Mouse (Mus musculus): ENCODE measurements around the gene Slc35f4.

DNA sequence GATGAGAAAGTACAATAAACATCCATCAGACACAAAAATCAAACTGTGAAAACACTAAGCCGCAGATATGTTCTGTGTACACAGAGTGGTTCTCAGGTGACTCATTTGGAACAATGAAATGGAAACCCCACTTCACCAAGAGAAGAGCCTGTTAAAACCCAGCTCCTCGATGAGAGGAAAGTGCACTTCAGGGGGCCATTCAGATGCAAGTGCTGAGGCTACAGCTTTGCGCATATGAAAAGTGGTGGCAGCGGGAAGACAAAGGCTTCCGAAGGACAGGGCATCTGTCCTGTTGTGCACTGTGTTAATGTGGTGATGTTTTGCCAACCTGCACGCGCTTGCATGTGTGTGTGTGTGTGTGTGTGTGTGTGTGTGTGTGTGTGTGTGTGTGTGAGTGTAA, 78.2 kb downstream of the Slc35f4 start:
- TF ChIP-seq CTCF (IDR thresholded peaks at IDR 0.05; ENCODE audit: extremely low read depth, insufficient read depth, low read length) (no peak), POLR2A (IDR thresholded peaks at IDR 0.05; ENCODE audit: extremely low read depth, insufficient read depth, low read length) (no peak)

Measured in cortical plate, adult 2 months (tissue).